Mouse (Mus musculus) embryonic facial prominence, embryonic 14.5 days (tissue): ENCODE data around the gene Arfgef3. TPM values are rescaled to one million over a fixed set of nuclear protein-coding genes. Genes with fewer than 3 reads are reported as not detected.
"Not testable (repeated sequence)": the region's sequence is repeated elsewhere in the genome, so short reads cannot be mapped to it uniquely, and the experiment has no call there.

Source experiments
- ATAC-seq: fragments of 200-750 bp; cut with Nextera tagmentation; 2 replicates; pipeline ENCODE4 v1.8.0; 2017; ENCODE audit warnings: low read depth, moderate number of reproducible peaks, moderate TSS enrichment
- DNase-seq: peaks from one replicate; pipeline ENCODE4 v3.0.0-alpha.2; 2015; ENCODE audit warnings: low spot score
- H3K27ac ChIP-seq: fragments of 300-500 bp; sonication (generic); replicated peaks from 2 replicates; pipeline ENCODE4 v1.5.1; 2014; ENCODE audit warnings: low read depth, mild to moderate bottlenecking, low read length, moderate library complexity
- H3K27me3 ChIP-seq: fragments of 300-500 bp; sonication (generic); replicated peaks from 2 replicates; pipeline ENCODE4 v1.6.1; 2014; ENCODE audit warnings: low read length; ENCODE audit not compliant: control insufficient read depth, insufficient read depth
- H3K36me3 ChIP-seq: fragments of 300-500 bp; sonication (generic); 2 replicates; pipeline ENCODE4 v1.6.1; 2014; ENCODE audit warnings: low read length, mixed read lengths; ENCODE audit not compliant: control insufficient read depth, insufficient read depth
- H3K4me1 ChIP-seq: fragments of 300-500 bp; sonication (generic); 2 replicates; pipeline ENCODE4 v1.6.1; 2014; ENCODE audit warnings: antibody characterized with exemption, low read length; ENCODE audit not compliant: control insufficient read depth, insufficient read depth
- H3K4me2 ChIP-seq: fragments of 300-500 bp; sonication (generic); 2 replicates; pipeline ENCODE4 v1.6.1; 2014; ENCODE audit warnings: low read depth, mild to moderate bottlenecking, low read length, moderate library complexity, mixed read lengths
- H3K4me3 ChIP-seq: fragments of 300-500 bp; sonication (generic); 2 replicates; pipeline ENCODE4 v1.5.1; 2014; ENCODE audit warnings: low read depth, mild to moderate bottlenecking, low read length
- H3K9ac ChIP-seq: fragments of 300-500 bp; sonication (generic); 2 replicates; pipeline ENCODE4 v1.6.1; 2014; ENCODE audit warnings: low read depth, mild to moderate bottlenecking, low read length, moderate library complexity, mixed read lengths
- H3K9me3 ChIP-seq: fragments of 300-500 bp; sonication (generic); 2 replicates; pipeline ENCODE4 v1.6.1; 2016; ENCODE audit warnings: low read length; ENCODE audit not compliant: control insufficient read depth
- WGBS: fragments of 180-500 bp; shearing (Covaris S2); extraction: QIAGEN DNeasy Blood & Tissue Kit; methylation state at CpG from one replicate; pipeline ENCODE4 v1.1.7; 2014; 5-methylcytosine and 5-hydroxymethylcytosine counted together
- polyA plus RNA-seq: library from polyadenylated mRNA; unstranded; fragments of >200 nt; fragmentation: Nextera tagmentation; extraction: Ambion mirVana; gene quantifications from 2 replicates; pipeline ENCODE4 v1.2.1, GENCODE M21; 2014

The Arfgef3 gene
- polyA plus RNA-seq, 1 experiment from 2014 or later, result 1.5 TPM

DNA sequence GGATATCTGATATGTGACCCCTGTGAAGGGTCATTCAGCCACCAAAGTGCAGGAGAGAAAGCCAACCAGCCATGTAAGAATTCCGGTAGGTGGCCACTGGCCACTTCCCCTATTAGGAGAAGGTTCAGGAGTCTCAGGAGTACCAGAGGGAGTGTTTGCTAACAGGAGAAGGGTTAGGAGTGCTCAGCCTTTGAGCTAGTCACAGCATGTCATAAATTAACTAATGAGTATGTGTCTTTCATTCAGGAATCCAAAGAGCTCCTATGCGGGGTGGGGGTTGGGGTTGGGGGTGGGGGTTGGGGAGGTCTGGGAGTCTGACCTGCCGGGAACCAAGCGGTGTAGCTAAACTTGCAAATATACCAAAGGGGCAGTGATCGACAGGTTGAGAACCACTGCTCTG, 100.9 kb downstream of the Arfgef3 start:
- H3K27me3 ChIP-seq, result no peaks in the 10 kb centered on the region
- no peak overlapping the region for H3K27ac ChIP-seq
- H3K4me1 ChIP-seq, result peaks cover 4% of the 10 kb centered on the region; the same call in 1 of the 2 replicates
- no peak overlapping the region for H3K9ac ChIP-seq
- H3K9me3 ChIP-seq, result no peaks in the 10 kb centered on the region
- no peak overlapping the region for H3K4me2 ChIP-seq
- H3K4me3 ChIP-seq, result no peak overlapping the region
- no peaks in the 10 kb centered on the region for H3K36me3 ChIP-seq
- no peak for DNase-seq
- WGBS, result 62% methylated on average over 5 of the region's 5 CpGs
- no peak for ATAC-seq

DNA sequence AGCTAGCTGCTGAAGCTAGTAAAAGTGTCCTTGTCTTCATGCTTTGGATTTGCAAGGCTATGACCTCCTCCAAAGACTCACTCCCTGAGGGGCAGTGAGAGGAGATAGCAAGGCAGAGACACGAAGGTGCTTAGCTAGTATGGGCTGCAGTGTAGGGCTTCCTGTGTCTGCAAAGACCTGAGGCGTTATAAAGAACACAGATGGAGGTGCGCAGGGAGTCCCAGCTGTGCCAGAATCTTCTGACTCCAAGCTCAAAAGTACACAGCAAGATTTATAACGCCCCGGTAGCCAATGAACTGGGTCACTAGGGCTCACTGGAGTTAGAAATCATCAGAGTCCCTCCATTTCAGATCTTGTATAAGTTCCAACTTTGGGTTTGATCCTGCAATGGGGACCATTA, 103.2 kb downstream of the Arfgef3 start:
- no peak overlapping the region for H3K9ac ChIP-seq
- DNase-seq (no peak), ATAC-seq (no peak)
- no peaks in the 10 kb centered on the region for H3K9me3 ChIP-seq
- no peak overlapping the region for H3K27ac ChIP-seq
- H3K4me2 ChIP-seq, result no peak overlapping the region
- no peaks in the 10 kb centered on the region for H3K27me3 ChIP-seq
- H3K4me1 ChIP-seq, result peaks cover 4% of the 10 kb centered on the region; the same call in 1 of the 2 replicates
- no peak overlapping the region for H3K4me3 ChIP-seq
- H3K36me3 ChIP-seq, result no peaks in the 10 kb centered on the region
- 81% methylated on average over 5 of the region's 5 CpGs for WGBS

DNA sequence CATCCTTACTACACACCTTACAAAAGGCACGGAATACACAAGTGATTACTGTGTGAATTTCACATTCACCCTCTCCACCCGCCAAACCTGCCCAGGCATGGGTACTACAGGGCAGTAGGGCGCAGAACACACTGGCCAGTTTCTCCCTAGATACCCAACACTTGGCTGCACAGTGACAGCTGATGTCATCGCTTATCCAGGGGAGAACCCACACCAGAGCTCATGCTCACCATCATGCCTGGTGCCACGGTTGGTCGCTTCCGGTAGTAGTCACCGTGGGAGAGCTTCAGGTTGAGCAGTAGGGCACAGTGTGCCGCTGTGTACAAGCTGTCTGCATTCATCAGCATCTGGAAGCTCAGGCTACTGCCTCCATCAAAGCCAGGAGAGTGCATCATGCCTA, 108.3 kb downstream of the Arfgef3 start:
- Histone ChIP-seq H3K27me3 (no peaks in the 10 kb centered on the region), H3K4me2 (no peak overlapping the region), H3K27ac (no peak overlapping the region), H3K4me3 (no peak overlapping the region), H3K9me3 (no peaks in the 10 kb centered on the region), H3K9ac (no peak overlapping the region), H3K36me3 (no peaks in the 10 kb centered on the region), H3K4me1 (no peaks in the 10 kb centered on the region)
- no peak for ATAC-seq
- 90% methylated on average over 9 of the region's 9 CpGs for WGBS
- no peak for DNase-seq

DNA sequence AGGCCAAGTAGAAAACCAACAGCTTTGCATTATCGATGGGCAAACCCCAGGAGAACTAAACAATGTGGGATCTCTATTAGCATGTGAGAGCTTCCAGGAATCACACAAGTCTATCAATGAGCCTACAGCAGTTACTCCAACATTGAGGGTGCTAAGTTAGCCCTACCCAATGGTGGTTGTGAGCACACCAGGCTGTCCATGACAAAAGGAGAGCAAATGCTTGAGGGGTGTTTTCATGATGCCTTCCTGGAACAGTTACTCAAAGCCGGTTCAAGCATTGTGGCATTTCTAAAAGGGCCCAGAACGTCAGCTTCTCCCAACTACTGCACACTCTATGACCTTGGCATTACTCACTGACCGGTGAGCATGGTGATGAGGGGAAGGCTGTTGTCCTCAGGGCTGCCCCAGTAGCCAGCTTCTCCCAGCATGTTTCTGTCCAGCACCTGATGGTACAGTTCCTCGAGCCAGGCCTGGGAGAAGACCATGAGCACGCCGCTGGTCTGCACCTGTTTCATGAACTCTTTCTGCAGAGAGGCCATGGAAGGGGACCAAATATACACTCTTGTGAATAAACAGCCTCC, 109.3 kb downstream of the Arfgef3 start:
- no peak overlapping the region for H3K4me2 ChIP-seq
- H3K4me3 ChIP-seq, result no peak overlapping the region
- no peak overlapping the region for H3K27ac ChIP-seq
- H3K27me3 ChIP-seq, result no peaks in the 10 kb centered on the region
- no peaks in the 10 kb centered on the region for H3K36me3 ChIP-seq
- WGBS, result 87% methylated on average over 7 of the region's 7 CpGs
- DNase-seq (no peak), ATAC-seq (no peak)
- H3K4me1 ChIP-seq, result no peaks in the 10 kb centered on the region
- no peaks in the 10 kb centered on the region for H3K9me3 ChIP-seq
- H3K9ac ChIP-seq, result no peak overlapping the region

DNA sequence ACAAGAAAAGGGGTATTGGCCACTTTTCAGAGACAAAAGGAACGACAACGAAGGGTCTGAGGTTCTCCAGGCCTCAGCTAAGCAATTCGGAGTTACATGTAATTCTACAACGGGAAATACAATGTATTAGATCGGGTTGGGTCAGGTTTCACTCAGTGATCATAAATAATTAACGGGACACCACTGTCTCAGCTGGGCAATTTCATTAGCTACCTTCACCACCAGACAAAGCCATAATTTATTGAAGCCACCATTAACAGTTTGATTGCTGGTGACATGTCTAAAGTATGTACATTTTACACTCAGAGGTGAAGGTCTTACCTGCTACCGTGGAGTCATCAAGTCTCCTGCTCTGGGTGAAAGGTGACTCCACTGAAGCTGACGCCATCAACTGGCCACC, 113.3 kb downstream of the Arfgef3 start:
- no peaks in the 10 kb centered on the region for H3K27me3 ChIP-seq
- H3K4me2 ChIP-seq, result no peak overlapping the region
- ATAC-seq, result no peak
- no peak overlapping the region for H3K27ac ChIP-seq
- no peak for DNase-seq
- H3K9ac ChIP-seq, result no peak overlapping the region
- no peaks in the 10 kb centered on the region for H3K4me1 ChIP-seq
- no peaks in the 10 kb centered on the region for H3K36me3 ChIP-seq
- WGBS, result 79% methylated on average over 8 of the region's 8 CpGs
- H3K9me3 ChIP-seq, result no peaks in the 10 kb centered on the region
- no peak overlapping the region for H3K4me3 ChIP-seq

DNA sequence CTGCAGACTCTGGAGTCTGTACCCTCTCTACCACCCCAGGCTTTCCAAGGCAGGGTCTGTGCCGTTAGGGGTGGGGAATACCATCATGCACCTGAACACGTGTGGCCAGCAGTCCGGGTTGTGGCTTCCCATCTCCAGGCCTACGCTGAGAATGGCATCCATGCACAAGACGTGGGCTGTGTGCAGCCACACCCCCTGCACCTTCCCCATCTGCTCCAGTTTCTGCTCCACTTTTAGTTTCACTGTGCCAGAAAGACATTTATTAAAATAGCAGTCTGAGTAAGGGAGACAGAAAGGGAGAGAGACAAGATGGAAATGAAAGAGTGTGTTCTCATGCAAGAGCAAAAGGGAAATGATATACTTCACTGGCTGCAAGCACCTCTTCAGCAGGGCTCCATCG, 116.2 kb downstream of the Arfgef3 start:
- no peak for ATAC-seq
- no peak overlapping the region for H3K4me2 ChIP-seq
- H3K36me3 ChIP-seq, result no peaks in the 10 kb centered on the region
- no peak overlapping the region for H3K27ac ChIP-seq
- H3K27me3 ChIP-seq, result no peaks in the 10 kb centered on the region
- DNase-seq, result no peak
- H3K4me1 ChIP-seq, result no peaks in the 10 kb centered on the region
- no peak overlapping the region for H3K9ac ChIP-seq
- 73% methylated on average over 6 of the region's 6 CpGs for WGBS
- no peaks in the 10 kb centered on the region for H3K9me3 ChIP-seq
- no peak overlapping the region for H3K4me3 ChIP-seq

DNA sequence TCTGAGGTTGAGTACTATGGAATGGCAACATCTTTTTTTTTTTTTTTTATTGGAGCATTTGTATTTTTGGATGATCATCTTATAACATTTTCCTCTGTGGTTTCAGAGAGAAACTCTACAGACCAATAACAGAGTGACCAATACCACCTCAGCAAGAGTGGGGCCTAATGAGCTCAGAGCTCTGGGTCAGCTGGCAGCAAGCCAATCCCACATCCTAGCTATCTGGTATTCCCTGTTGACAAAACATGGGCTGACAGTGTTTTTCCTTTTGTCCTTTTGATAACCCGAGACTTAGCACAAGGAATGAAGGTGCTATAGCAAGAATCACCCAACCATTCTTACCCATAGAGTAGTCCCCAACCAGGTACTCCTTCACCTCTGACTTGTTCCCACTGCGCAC, 131.0 kb downstream of the Arfgef3 start:
- DNase-seq, result no peak
- Histone ChIP-seq H3K36me3 (no peaks in the 10 kb centered on the region), H3K9ac (no peak overlapping the region), H3K27me3 (no peaks in the 10 kb centered on the region), H3K27ac (no peak overlapping the region), H3K4me1 (no peaks in the 10 kb centered on the region), H3K9me3 (no peaks in the 10 kb centered on the region), H3K4me2 (no peak overlapping the region), H3K4me3 (no peak overlapping the region)
- 70% methylated on average over 2 of the region's 2 CpGs for WGBS
- no peak for ATAC-seq

DNA sequence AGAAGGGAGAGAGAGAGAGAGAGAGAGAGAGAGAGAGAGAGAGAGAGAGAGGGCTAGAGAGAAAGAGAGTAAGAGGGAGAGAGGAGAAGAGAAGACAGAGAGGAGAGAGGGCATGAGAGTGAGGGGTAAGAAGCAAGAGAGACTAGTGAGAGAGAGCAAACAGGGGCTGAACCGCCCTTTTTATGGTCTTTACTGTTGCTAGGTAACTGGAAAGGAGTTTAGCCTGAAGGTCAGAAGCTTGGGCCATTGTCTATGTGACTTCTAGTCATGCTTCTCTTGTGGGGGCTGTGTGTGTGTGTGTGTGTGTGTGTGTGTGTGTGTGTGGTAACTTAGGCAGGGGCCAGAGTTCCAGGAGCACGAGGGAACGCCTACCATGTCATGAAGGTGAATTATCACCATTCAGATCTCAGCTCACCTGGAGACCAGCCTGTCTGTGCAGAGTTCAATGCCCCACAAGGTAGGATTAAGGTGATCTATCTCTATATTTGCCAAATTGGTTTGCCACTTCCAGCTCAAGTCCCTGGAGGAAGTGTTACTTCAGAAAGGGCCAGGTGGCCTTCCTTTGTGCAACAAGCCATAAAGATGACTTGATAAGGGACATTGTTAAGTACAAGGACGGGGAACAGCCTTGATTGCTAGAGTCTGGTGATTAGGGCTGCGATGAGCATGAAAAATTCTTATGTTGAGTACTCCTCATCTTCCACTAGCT, 138.8 kb downstream of the Arfgef3 start:
- H3K27me3 ChIP-seq, H3K4me1 ChIP-seq, H3K4me2 ChIP-seq, H3K4me3 ChIP-seq, H3K9me3 ChIP-seq, H3K36me3 ChIP-seq, DNase-seq, H3K27ac ChIP-seq, H3K9ac ChIP-seq, ATAC-seq: not testable (repeated sequence)
- WGBS, result 69% methylated on average over 5 of the region's 5 CpGs

DNA sequence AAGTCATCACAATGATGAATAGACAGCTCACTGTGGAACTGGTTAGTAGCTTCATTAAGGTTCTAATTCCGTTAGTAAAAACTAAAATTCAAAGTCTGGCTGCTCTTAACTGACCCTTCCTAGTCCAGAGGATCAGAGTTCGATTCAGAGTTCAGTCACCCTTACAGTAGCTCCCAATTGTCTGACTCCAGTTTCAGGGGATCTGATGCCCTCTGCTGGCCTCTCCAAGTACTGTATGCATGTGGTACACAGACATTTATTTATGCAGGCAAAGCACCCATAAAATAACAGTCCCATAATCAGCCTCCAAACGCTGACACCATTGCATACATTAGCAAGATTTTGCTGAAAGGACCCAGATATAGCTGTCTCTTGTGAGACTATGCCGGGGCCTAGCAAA, 141.7 kb downstream of the Arfgef3 start:
- WGBS, result 12% methylated on average over 4 of the region's 4 CpGs

More for the DNA sequence above, 141.7 kb downstream of the Arfgef3 start:
- Histone ChIP-seq H3K27ac (no peak overlapping the region), H3K4me2 (no peak overlapping the region), H3K36me3 (no peaks in the 10 kb centered on the region), H3K9me3 (no peaks in the 10 kb centered on the region), H3K27me3 (no peaks in the 10 kb centered on the region), H3K9ac (no peak overlapping the region), H3K4me1 (no peaks in the 10 kb centered on the region), H3K4me3 (no peak overlapping the region)
- no peak for ATAC-seq
- peak; percentile 56 for DNase-seq
